In the genomic region with DNA sequence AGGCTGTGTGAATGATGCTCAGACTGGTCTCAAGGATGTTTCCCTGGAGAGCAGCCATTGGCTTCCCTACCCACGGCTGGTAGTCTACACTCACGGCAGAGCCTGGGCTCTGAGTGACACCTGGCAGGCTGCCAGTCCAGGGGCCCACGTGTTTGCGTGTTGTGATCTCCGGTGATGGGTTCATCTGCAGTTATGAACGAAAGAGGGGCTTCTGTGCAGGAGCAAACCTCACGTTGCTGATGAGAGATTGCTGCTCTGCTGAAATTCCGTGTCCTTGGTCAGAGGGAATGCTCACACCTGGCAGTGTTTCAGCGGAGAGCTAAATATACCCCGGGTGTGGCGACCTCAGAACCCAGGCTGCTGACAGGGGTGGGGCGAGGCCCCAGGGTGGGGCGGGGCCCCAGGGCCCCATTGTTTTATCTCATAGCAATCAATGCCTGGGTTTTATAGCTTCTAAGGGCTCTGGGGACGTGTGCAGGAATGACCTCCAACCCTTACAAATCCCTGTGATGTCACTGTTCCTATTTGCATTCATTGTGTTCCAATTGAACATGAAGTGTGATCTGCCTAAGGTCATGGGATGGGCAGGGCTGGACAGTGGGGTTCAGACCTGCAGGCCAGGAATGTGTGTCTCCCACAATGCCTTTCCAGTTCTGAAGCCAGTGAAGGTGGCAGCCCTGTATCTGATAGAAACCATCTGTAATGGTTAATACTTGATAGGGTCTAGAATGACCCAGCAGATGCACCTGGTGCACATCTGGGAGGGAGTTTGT, we compare ENCODE assay signal across 13 mouse cellular contexts. TPM values are rescaled to one million over a fixed set of nuclear protein-coding genes. Genes with fewer than 3 reads are reported as not detected.
DNase-seq lines count a peak whose midpoint lies in the region; ATAC-seq and TF ChIP-seq lines count a peak whose summit lies in the region.
"Had no signal": no experiment of that assay in that cellular context is flagged by ENCODE, and none has a peak within 500 bp of the region (broad histone marks: within the 10 kb centered on the region; RNA-seq: fewer than 3 reads in every experiment).

No protein-coding gene starts in this region.

- H3K36me3 ChIP-seq in heart, embryonic 11.5 days (ENCODE audit: control insufficient read depth, insufficient read depth, low read length), result no peaks in the 10 kb centered on the region
- no peaks in the 10 kb centered on the region for H3K36me3 ChIP-seq in small intestine, adult 2 months (ENCODE audit: control insufficient read depth, insufficient read depth, low read length)
- H3K36me3 ChIP-seq in hindbrain, embryonic 13.5 days, result no peaks in the 10 kb centered on the region
- H3K36me3 ChIP-seq in midbrain, postnatal 0 days (ENCODE audit: insufficient read depth, low read length), result no peaks in the 10 kb centered on the region
- H3K36me3 ChIP-seq: neural tube, embryonic 12.5 days had no signal

- WGBS in heart, embryonic 11.5 days (ENCODE audit: insufficient replicate concordance), result 43% methylated on average over 14 of the region's 14 CpGs
- WGBS in small intestine, adult 2 months, result 9% methylated on average over 14 of the region's 14 CpGs
- 65% methylated on average over 14 of the region's 14 CpGs for WGBS in hindbrain, embryonic 13.5 days
- 73% methylated on average over 14 of the region's 14 CpGs for WGBS in midbrain, postnatal 0 days

- no peak for TF ChIP-seq POLR2A in small intestine, adult 2 months (IDR thresholded peaks at IDR 0.05; ENCODE audit: low read depth, low read length)

- peaks cover 41% of the 10 kb centered on the region for H3K4me1 ChIP-seq in heart, embryonic 11.5 days (ENCODE audit: control insufficient read depth, insufficient read depth, low read length)
- peaks cover 8% of the 10 kb centered on the region; the same call in 1 of the 2 replicates for H3K4me1 ChIP-seq in small intestine, adult 2 months (ENCODE audit: control insufficient read depth, insufficient read depth, insufficient read length, low read length)
- H3K4me1 ChIP-seq in hindbrain, embryonic 13.5 days (replicated peaks), result peaks cover 18% of the 10 kb centered on the region
- H3K4me1 ChIP-seq in midbrain, postnatal 0 days (ENCODE audit: insufficient read depth, low read length), result no peaks in the 10 kb centered on the region

- peak overlapping the region; percentile 32; the same call in 1 of the 2 replicates for H3K27ac ChIP-seq in layer of hippocampus, adult 2 months
- no peak overlapping the region for H3K27ac ChIP-seq in heart, embryonic 11.5 days (ENCODE audit: low read depth, low read length)
- H3K27ac ChIP-seq in small intestine, adult 2 months (ENCODE audit: insufficient read depth, low read depth, low read length), result no peak overlapping the region
- H3K27ac ChIP-seq in hindbrain, embryonic 13.5 days, result no peak overlapping the region
- no peak overlapping the region for H3K27ac ChIP-seq in midbrain, postnatal 0 days (ENCODE audit: low read depth, low read length)
- H3K27ac ChIP-seq: forebrain, embryonic 13.5 days; neural tube, embryonic 12.5 days had no signal

- H3K4me2 ChIP-seq in heart, embryonic 11.5 days, result peak overlapping the region; percentile 29; the same call in 1 of the 2 replicates
- no peak overlapping the region for H3K4me2 ChIP-seq in hindbrain, embryonic 13.5 days
- no peak overlapping the region for H3K4me2 ChIP-seq in midbrain, postnatal 0 days (ENCODE audit: low read depth, low read length, poor library complexity, severe bottlenecking)
- H3K4me2 ChIP-seq: forebrain, embryonic 13.5 days; lung, embryonic 14.5 days; neural tube, embryonic 12.5 days had no signal

- no peak for ATAC-seq in heart, embryonic 11.5 days (replicated peaks; ENCODE audit: insufficient number of reproducible peaks, low FRiP score, low TSS enrichment)
- ATAC-seq in hindbrain, embryonic 13.5 days (ENCODE audit: low FRiP score), result no peak
- ATAC-seq in midbrain, postnatal 0 days (ENCODE audit: low FRiP score), result no peak
- ATAC-seq: forebrain, embryonic 13.5 days had no signal

- peaks cover 4% of the 10 kb centered on the region; the same call in 1 of the 2 replicates for H3K27me3 ChIP-seq in heart, embryonic 11.5 days (ENCODE audit: control insufficient read depth, insufficient read depth, low read length)
- no peaks in the 10 kb centered on the region for H3K27me3 ChIP-seq in small intestine, adult 2 months (ENCODE audit: control insufficient read depth, insufficient read depth, low read length)
- no peaks in the 10 kb centered on the region for H3K27me3 ChIP-seq in hindbrain, embryonic 13.5 days
- H3K27me3 ChIP-seq in midbrain, postnatal 0 days (ENCODE audit: insufficient read depth, low read length), result no peaks in the 10 kb centered on the region
- H3K27me3 ChIP-seq: forebrain, embryonic 13.5 days; neural tube, embryonic 12.5 days had no signal

- H3K4me3 ChIP-seq in layer of hippocampus, adult 2 months, result no peak overlapping the region
- no peak overlapping the region for H3K4me3 ChIP-seq in heart, embryonic 11.5 days (ENCODE audit: low read depth, low read length)
- H3K4me3 ChIP-seq in small intestine, adult 2 months (ENCODE audit: low read depth, low read length), result peak overlapping the region; percentile 23; the same call in 1 of the 2 replicates
- H3K4me3 ChIP-seq in hindbrain, embryonic 13.5 days, result no peak overlapping the region
- no peak overlapping the region for H3K4me3 ChIP-seq in midbrain, postnatal 0 days (ENCODE audit: low read depth, low read length)
- H3K4me3 ChIP-seq: forebrain, embryonic 13.5 days; neural tube, embryonic 12.5 days had no signal

- no peak for TF ChIP-seq CTCF in layer of hippocampus, adult 2 months (conservative IDR thresholded peaks at IDR 0.05)
- no peak for TF ChIP-seq CTCF in small intestine, adult 2 months (IDR thresholded peaks at IDR 0.05; ENCODE audit: extremely low read depth, insufficient read length, insufficient replicate concordance, low read depth, low read length)
- no peak for TF ChIP-seq CTCF in midbrain, postnatal 0 days (IDR thresholded peaks at IDR 0.05)

- DNase-seq in layer of hippocampus, adult 2 months (ENCODE audit: low spot score in 2 of 2), result no peak
- no peak for DNase-seq in layer of hippocampus, adult 8-10 months (ENCODE audit: low spot score in 2 of 2)
- DNase-seq in adrenal gland, adult (ENCODE audit: inconsistent age in 2 of 2, low spot score in 1 of 2), result peak; percentile 79 to 93
- no peak for DNase-seq in midbrain, postnatal 0 days (ENCODE audit: low spot score)
- DNase-seq in yolk sac, embryonic 10.5 days (ENCODE audit: low spot score), result no peak
- DNase-seq: kidney, postnatal 36 days; lung, embryonic 14.5 days had no signal

- H3K9ac ChIP-seq in heart, embryonic 11.5 days (ENCODE audit: low read depth, low read length), result no peak overlapping the region
- H3K9ac ChIP-seq in hindbrain, embryonic 13.5 days, result no peak overlapping the region
- H3K9ac ChIP-seq in midbrain, postnatal 0 days (replicated peaks; ENCODE audit: low read length, poor library complexity, severe bottlenecking), result no peak overlapping the region
- H3K9ac ChIP-seq: forebrain, embryonic 13.5 days; lung, embryonic 14.5 days; neural tube, embryonic 12.5 days had no signal

- no peaks in the 10 kb centered on the region for H3K9me3 ChIP-seq in heart, embryonic 11.5 days (replicated peaks; ENCODE audit: control insufficient read depth, low read length)
- no peaks in the 10 kb centered on the region for H3K9me3 ChIP-seq in hindbrain, embryonic 13.5 days
- H3K9me3 ChIP-seq in midbrain, postnatal 0 days (ENCODE audit: low read length), result no peaks in the 10 kb centered on the region
- H3K9me3 ChIP-seq: forebrain, embryonic 13.5 days; neural tube, embryonic 12.5 days had no signal

RNA-seq across cellular contexts. Expression of a gene that starts 13.4 kb away (rescaled TPM):
- total RNA-seq in layer of hippocampus, adult 2 months (2021), result 100 to 1,000 TPM; 133 to 163 TPM
- 100 to 1,000 TPM; 114 to 158 (median 135) TPM for total RNA-seq in layer of hippocampus, adult 8-10 months (2022)
- polyA plus RNA-seq in heart, embryonic 11.5 days (2014; fragmentation: Nextera tagmentation; extraction: Ambion mirVana), result 1.9 and 2.5 TPM in 2 replicates
- polyA plus RNA-seq in small intestine, adult 2 months (2012; rRNA removed), result 6.8 and 9.1 TPM in 2 replicates
- polyA plus RNA-seq in hindbrain, embryonic 13.5 days (2015; fragmentation: Nextera tagmentation; extraction: Ambion mirVana), result 9.5 and 10.4 TPM in 2 replicates
- 44.9 and 51.4 TPM in 2 replicates for total RNA-seq in midbrain, postnatal 0 days (2014; rRNA removed)
- 31.7 and 32.2 TPM in 2 replicates for polyA plus RNA-seq in midbrain, postnatal 0 days (2015; fragmentation: Nextera tagmentation; extraction: Ambion mirVana)
- total RNA-seq: MEL had no signal

RNA-seq across cellular contexts. Expression of a gene that starts 31.3 kb away (rescaled TPM):
- 1 to 10 TPM; 1.7 to 2.4 TPM for total RNA-seq in layer of hippocampus, adult 2 months (2021)
- total RNA-seq in layer of hippocampus, adult 8-10 months (2022), result 1 to 10 TPM; 1.9 to 3.8 (median 3.1) TPM
- 4.7 and 8.4 TPM in 2 replicates for polyA plus RNA-seq in heart, embryonic 11.5 days (2014; fragmentation: Nextera tagmentation; extraction: Ambion mirVana)
- 5.5 and 7.7 TPM in 2 replicates for polyA plus RNA-seq in small intestine, adult 2 months (2012; rRNA removed)
- polyA plus RNA-seq in hindbrain, embryonic 13.5 days (2015; fragmentation: Nextera tagmentation; extraction: Ambion mirVana), result 2.7 and 3.8 TPM in 2 replicates
- 1.9 and 3.6 TPM in 2 replicates for total RNA-seq in midbrain, postnatal 0 days (2014; rRNA removed)
- polyA plus RNA-seq in midbrain, postnatal 0 days (2015; fragmentation: Nextera tagmentation; extraction: Ambion mirVana), result 1.8 TPM in 2 replicates
- total RNA-seq: MEL had no signal

Comparison
In these comparisons a context has a peak if more than half of its experiments do, and no peak if none do; other contexts are left out.
1. DNase-seq: peak in adrenal gland, adult (2 of 2); none in layer of hippocampus, adult 2 months (0 of 2), layer of hippocampus, adult 8-10 months (0 of 2), midbrain, postnatal 0 days (single experiment) and yolk sac, embryonic 10.5 days (single experiment).